Mouse (Mus musculus) stomach, postnatal 0 days (tissue): Measurements from ENCODE around the gene Irf6. TPM values are rescaled to one million over a fixed set of nuclear protein-coding genes. Genes with fewer than 3 reads are reported as not detected.

Experiments used
- ATAC-seq: fragments of 200-750 bp; cut with Nextera tagmentation; 2 replicates; pipeline ENCODE4 v1.8.0; 2017; ENCODE audit not compliant: low FRiP score, low TSS enrichment
- DNase-seq: peaks from one replicate; pipeline ENCODE4 v3.0.0-alpha.2; 2016; ENCODE audit warnings: low spot score
- H3K27ac ChIP-seq: fragments of 300-500 bp; sonication (generic); replicated peaks from 2 replicates; pipeline ENCODE4 v1.5.1; 2014; ENCODE audit warnings: mild to moderate bottlenecking, control low read depth
- H3K27me3 ChIP-seq: fragments of 300-500 bp; sonication (generic); 2 replicates; pipeline ENCODE4 v1.6.1; 2014; ENCODE audit warnings: low read length; ENCODE audit not compliant: control insufficient read depth, insufficient read depth
- H3K36me3 ChIP-seq: fragments of 300-500 bp; sonication (generic); 2 replicates; pipeline ENCODE4 v1.6.1; 2014; ENCODE audit warnings: low read length, mixed read lengths; ENCODE audit not compliant: control insufficient read depth, insufficient read depth
- H3K4me1 ChIP-seq: fragments of 300-500 bp; sonication (generic); replicated peaks from 2 replicates; pipeline ENCODE4 v1.6.1; 2014; ENCODE audit warnings: antibody characterized with exemption; ENCODE audit not compliant: control insufficient read depth, insufficient read depth
- H3K4me2 ChIP-seq: fragments of 300-500 bp; sonication (generic); replicated peaks from 2 replicates; pipeline ENCODE4 v1.6.1; 2014; ENCODE audit warnings: low read depth, mild to moderate bottlenecking, control low read depth, moderate library complexity
- H3K4me3 ChIP-seq: fragments of 300-500 bp; sonication (generic); 2 replicates; pipeline ENCODE4 v1.5.1; 2014; ENCODE audit warnings: low read depth, low read length, control low read depth
- H3K9ac ChIP-seq: fragments of 300-500 bp; sonication (generic); 2 replicates; pipeline ENCODE4 v1.6.1; 2014; ENCODE audit warnings: mild to moderate bottlenecking, low read length, control low read depth, mixed read lengths
- H3K9me3 ChIP-seq: fragments of 300-500 bp; sonication (generic); 2 replicates; pipeline ENCODE4 v1.6.1; 2016; ENCODE audit warnings: low read length; ENCODE audit not compliant: control insufficient read depth
- CTCF ChIP-seq: IDR thresholded peaks from 2 replicates; pipeline ENCODE4 v1.5.1; 2016; ENCODE audit warnings: antibody characterized with exemption, low read depth, mild to moderate bottlenecking, moderate library complexity
- EP300 ChIP-seq: optimal IDR thresholded peaks from 2 replicates; pipeline ENCODE3; 2016; ENCODE audit warnings: antibody characterized with exemption
- WGBS: fragments of 180-500 bp; shearing (Covaris S2); extraction: QIAGEN DNeasy Blood & Tissue Kit; methylation state at CpG from one replicate; pipeline ENCODE4 v1.1.7; 2014; 5-methylcytosine and 5-hydroxymethylcytosine counted together
- polyA plus RNA-seq: library from polyadenylated mRNA; unstranded; fragments of >200 nt; fragmentation: Nextera tagmentation; extraction: Ambion mirVana; gene quantifications from 2 replicates; pipeline ENCODE4 v1.2.1, GENCODE M21; 2015

Gene Irf6
- polyA plus RNA-seq, 1 experiment from 2014 or later = 40.7 TPM

DNA sequence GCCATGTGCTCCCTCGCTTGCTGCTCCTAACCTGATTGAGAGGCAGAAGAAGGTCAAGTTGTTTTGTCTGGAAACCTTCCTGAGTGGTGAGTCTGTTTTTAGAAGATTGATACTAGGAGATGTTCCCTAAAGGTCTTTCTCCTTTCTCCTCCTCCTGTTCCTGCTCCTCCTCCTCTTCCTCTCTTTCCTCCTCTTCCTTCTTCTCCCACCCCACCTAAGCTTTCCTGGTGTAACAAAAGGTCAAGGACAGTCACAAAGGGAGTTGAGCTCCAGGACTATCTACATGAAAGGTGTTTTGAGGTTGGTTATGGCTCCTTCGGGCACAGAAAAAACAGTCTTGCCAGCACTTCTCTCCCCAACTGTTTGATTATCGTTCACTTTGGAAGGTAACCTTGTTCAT is 14.8 kb downstream of the Irf6 start, which contains the start of gene A130010J15Rik:
Gene A130010J15Rik (plus strand): TSS at position 301 of the 400 bp plus-strand sequence.
- DNase-seq (no peak), ATAC-seq (no peak)
- no peak within 1 kb of the TSS for H3K9ac ChIP-seq
- H3K27ac ChIP-seq = 0 out of 2 replicates have a peak within 1 kb of the TSS, but pooled peaks have one; percentile 8
- H3K9me3 ChIP-seq = no peaks in the 10 kb centered on the region
- no peak within 1 kb of the TSS for H3K4me3 ChIP-seq
- no peaks in the 10 kb centered on the region for H3K36me3 ChIP-seq
- H3K4me1 ChIP-seq = no peaks in the 10 kb centered on the region
- no peak within 1 kb of the TSS for H3K4me2 ChIP-seq
- H3K27me3 ChIP-seq = no peaks in the 10 kb centered on the region
- no peak for TF ChIP-seq EP300
- TF ChIP-seq CTCF = no peak
- WGBS = 91% methylated on average over 3 of the region's 3 CpGs

DNA sequence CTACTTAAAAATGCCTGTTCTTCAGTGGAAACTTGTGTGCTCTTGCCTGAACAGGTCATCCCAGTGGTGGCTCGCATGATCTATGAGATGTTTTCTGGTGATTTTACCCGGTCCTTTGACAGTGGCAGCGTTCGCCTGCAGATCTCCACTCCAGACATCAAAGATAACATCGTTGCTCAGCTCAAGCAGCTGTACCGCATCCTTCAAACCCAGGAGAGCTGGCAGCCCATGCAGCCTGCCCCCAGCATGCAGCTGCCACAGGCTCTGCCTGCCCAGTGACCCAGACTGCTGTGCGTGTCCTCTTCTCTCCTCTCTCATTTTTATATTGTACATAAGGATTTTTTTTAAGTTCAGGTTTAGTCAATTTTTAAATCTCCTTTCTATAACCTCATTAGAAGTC is 16.3 kb downstream of the Irf6 start:
- peak overlapping the region; percentile 53; the same call in 1 of the 2 replicates for H3K27ac ChIP-seq
- no peak for TF ChIP-seq CTCF
- no peak for TF ChIP-seq EP300
- 62% methylated on average over 7 of the region's 7 CpGs for WGBS
- no peak for ATAC-seq
- H3K4me3 ChIP-seq = no peak overlapping the region
- no peaks in the 10 kb centered on the region for H3K4me1 ChIP-seq
- no peak overlapping the region for H3K9ac ChIP-seq
- H3K27me3 ChIP-seq = no peaks in the 10 kb centered on the region
- no peaks in the 10 kb centered on the region for H3K36me3 ChIP-seq
- H3K4me2 ChIP-seq = no peak overlapping the region
- H3K9me3 ChIP-seq = no peaks in the 10 kb centered on the region
- peak; percentile 11 for DNase-seq

DNA sequence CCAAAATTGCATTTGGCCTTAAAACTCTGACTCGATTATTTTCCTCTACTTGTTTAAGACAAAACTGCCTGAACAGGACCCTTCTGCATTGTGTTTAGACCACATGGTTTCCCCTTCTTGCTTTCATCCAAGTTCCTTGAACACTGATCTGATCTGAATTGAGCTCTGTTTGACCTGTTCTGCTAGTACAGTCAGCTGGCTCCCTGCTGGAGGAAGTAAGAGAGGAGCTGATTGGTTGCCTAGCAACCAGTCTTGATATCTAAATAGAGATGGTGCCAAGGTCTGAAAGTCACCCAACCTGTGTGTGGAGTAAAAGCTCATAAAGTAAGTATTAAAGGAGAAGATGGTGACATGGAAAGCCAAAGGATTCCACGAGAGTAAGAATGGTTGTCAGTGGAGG is 16.9 kb downstream of the Irf6 start:
- H3K4me1 ChIP-seq = no peaks in the 10 kb centered on the region
- ATAC-seq (peak; percentile 55), DNase-seq (peak; percentile 72)
- no peaks in the 10 kb centered on the region for H3K36me3 ChIP-seq
- H3K9me3 ChIP-seq = no peaks in the 10 kb centered on the region
- H3K27me3 ChIP-seq = no peaks in the 10 kb centered on the region
- WGBS = 47% methylated on average over 2 of the region's 2 CpGs
- H3K9ac ChIP-seq = no peak overlapping the region
- TF ChIP-seq CTCF = no peak
- no peak for TF ChIP-seq EP300
- H3K4me2 ChIP-seq = no peak overlapping the region
- 0 out of 2 replicates have a peak overlapping the region, but pooled peaks have one; percentile 35 for H3K27ac ChIP-seq
- H3K4me3 ChIP-seq = no peak overlapping the region

DNA sequence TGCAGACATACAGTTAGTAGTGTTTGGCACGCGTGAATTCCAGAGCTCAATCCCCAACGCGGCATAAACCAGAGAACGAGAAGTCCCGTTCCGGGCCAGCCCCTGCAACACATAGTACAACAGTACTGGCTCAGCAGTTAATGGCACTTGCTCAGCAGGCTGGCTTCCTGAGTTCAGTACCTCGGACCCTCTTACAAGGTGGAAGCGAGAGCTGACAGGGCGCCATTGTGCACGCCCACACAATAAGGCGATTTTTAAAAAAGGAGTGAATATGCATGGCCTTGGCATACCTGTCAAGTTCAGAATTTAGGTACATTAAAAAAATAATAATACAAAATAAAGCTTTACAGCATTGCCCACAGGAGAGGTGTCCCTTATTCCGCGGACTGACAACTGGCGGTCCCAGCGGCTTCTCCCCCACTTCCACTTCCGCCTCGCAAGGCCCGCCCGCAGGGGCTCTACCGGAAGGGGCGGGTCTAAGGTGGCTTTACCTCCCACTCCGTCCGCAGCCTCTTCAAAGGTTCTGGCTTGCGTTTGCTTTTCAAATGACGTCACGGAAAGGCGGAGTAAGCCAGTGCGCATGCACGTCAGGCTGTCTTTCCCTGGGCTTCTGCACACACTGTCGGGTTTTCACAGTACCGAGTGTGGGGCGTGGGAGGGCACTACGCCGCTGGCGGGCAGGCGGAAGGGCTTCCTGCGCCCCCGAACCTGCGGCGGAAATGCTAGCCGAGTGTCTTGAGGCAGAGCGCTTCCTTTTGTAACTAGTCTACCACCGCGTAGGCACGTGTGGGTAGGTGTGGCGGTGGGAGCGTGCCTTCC is 20.3 kb downstream of the Irf6 start:
- Histone ChIP-seq H3K9me3 (no peaks in the 10 kb centered on the region), H3K4me2 (peak overlapping the region; percentile 78), H3K4me1 (no peaks in the 10 kb centered on the region), H3K36me3 (no peaks in the 10 kb centered on the region), H3K4me3 (peak overlapping the region; percentile 69), H3K27me3 (no peaks in the 10 kb centered on the region), H3K9ac (peak overlapping the region; percentile 80), H3K27ac (peak overlapping the region; percentile 93)
- ATAC-seq (peak; percentile 97), DNase-seq (peak; percentile 98)
- peak; percentile 27 for TF ChIP-seq CTCF
- no peak for TF ChIP-seq EP300
- WGBS = under 1% methylated on average over 48 of the region's 48 CpGs

DNA sequence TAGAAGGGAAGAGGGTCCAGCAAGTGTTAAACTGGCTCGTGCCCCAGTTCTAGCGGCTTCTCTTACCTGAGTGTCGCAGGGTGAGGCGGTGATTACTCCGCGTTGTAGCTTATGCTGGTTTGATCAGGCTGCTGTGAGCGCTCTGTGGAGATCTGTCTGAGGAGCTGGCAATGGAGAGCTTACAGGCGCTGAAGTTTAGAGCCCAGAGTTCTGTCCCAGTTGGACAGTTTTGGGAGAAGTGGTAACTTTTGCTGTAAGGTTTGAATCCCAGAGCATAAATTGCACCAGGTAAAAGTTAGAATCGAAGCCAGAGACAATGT is 20.9 kb downstream of the Irf6 start:
- Histone ChIP-seq H3K9ac (peak overlapping the region; percentile 80), H3K4me2 (peak overlapping the region; percentile 78), H3K9me3 (no peaks in the 10 kb centered on the region), H3K27me3 (no peaks in the 10 kb centered on the region), H3K4me1 (no peaks in the 10 kb centered on the region), H3K4me3 (peak overlapping the region; percentile 69), H3K27ac (peak overlapping the region; percentile 93), H3K36me3 (no peaks in the 10 kb centered on the region)
- TF ChIP-seq CTCF (no peak), EP300 (no peak)
- ATAC-seq = peak; percentile 50; the same call in 1 of the 2 replicates
- DNase-seq = no peak
- WGBS = 12% methylated on average over 9 of the region's 9 CpGs

DNA sequence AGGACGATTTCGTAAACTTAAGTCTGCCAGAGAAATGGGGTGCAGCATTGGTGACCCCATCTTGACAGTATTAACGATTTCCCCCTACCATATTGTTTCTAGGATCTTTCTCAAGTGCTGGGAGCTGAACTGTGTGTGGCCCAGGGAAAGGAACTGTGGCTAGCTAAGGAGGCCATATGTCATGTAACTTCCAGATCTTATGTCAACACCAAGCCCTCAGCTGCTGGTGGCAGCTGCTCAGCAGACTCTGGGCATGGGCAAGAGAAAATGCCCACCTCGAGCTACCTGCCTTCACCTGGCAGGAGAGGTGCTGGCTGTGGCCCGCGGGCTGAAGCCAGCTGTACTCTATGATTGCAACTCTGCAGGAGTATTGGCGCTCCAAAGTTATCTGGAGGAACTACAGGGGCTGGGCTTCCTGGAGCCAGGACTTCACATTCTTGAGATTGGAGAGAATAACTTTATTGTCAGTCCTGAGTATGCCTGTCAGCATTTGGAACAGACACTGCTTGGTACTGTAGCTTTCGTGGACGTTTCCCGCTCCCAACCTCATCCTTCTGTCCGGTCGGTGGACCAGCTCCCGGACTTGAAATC is 21.3 kb downstream of the Irf6 start:
- no peaks in the 10 kb centered on the region for H3K27me3 ChIP-seq
- H3K4me1 ChIP-seq = no peaks in the 10 kb centered on the region
- TF ChIP-seq EP300 (no peak), CTCF (no peak)
- no peaks in the 10 kb centered on the region for H3K9me3 ChIP-seq
- peak overlapping the region; percentile 69 for H3K4me3 ChIP-seq
- peak; percentile 46 for DNase-seq
- H3K4me2 ChIP-seq = peak overlapping the region; percentile 78
- peak overlapping the region; percentile 93 for H3K27ac ChIP-seq
- WGBS = 64% methylated on average over 13 of the region's 13 CpGs
- peak overlapping the region; percentile 80 for H3K9ac ChIP-seq
- no peaks in the 10 kb centered on the region for H3K36me3 ChIP-seq
- ATAC-seq = no peak
